Mouse (Mus musculus) midbrain, embryonic 15.5 days (tissue): ENCODE results near the gene Efr3b. TPM values are rescaled to one million over a fixed set of nuclear protein-coding genes. Genes with fewer than 3 reads are reported as not detected.
A peak's percentile ranks its signal among the peaks of the same experiment; 100 is the strongest.

Experiments
- ATAC-seq: fragments of 200-750 bp; cut with Nextera tagmentation; replicated peaks from 2 replicates; pipeline ENCODE4 v1.8.0; 2017; ENCODE audit warnings: moderate TSS enrichment
- H3K27ac ChIP-seq: fragments of 300-500 bp; sonication (generic); 2 replicates; pipeline ENCODE4 v1.5.1; 2015; ENCODE audit warnings: mild to moderate bottlenecking, inconsistent platforms
- H3K27me3 ChIP-seq: fragments of 300-500 bp; sonication (generic); replicated peaks from 2 replicates; pipeline ENCODE4 v1.6.1; 2015; ENCODE audit warnings: inconsistent platforms
- H3K36me3 ChIP-seq: fragments of 300-500 bp; sonication (generic); replicated peaks from 2 replicates; pipeline ENCODE4 v1.6.1; 2015; ENCODE audit warnings: inconsistent platforms
- H3K4me1 ChIP-seq: fragments of 300-500 bp; sonication (generic); 2 replicates; pipeline ENCODE4 v1.6.1; 2015; ENCODE audit warnings: inconsistent platforms
- H3K4me2 ChIP-seq: fragments of 300-500 bp; sonication (generic); 2 replicates; pipeline ENCODE4 v1.6.1; 2015; ENCODE audit warnings: inconsistent platforms, mild to moderate bottlenecking, moderate library complexity
- H3K4me3 ChIP-seq: fragments of 300-500 bp; sonication (generic); 2 replicates; pipeline ENCODE4 v1.5.1; 2015; ENCODE audit warnings: mild to moderate bottlenecking, inconsistent platforms
- H3K9ac ChIP-seq: fragments of 300-500 bp; sonication (generic); 2 replicates; pipeline ENCODE4 v1.6.1; 2015; ENCODE audit warnings: mild to moderate bottlenecking, inconsistent platforms
- H3K9me3 ChIP-seq: fragments of 300-500 bp; sonication (generic); 2 replicates; pipeline ENCODE4 v1.6.1; 2016; ENCODE audit warnings: inconsistent platforms
- WGBS: fragments of 180-500 bp; shearing (Covaris S2); methylation state at CpG from one replicate; pipeline ENCODE4 v1.1.7; 2015; ENCODE audit warnings: mixed read lengths; 5-methylcytosine and 5-hydroxymethylcytosine counted together
- polyA plus RNA-seq: library from polyadenylated mRNA; unstranded; fragments of >200 nt; fragmentation: Nextera tagmentation; extraction: Ambion mirVana; gene quantifications from 2 replicates; pipeline ENCODE4 v1.2.1, GENCODE M21; 2015

Efr3b gene
- polyA plus RNA-seq, 1 experiment from 2014 or later, result 51.7 TPM

GRCm38 (mm10) chr12:3926127-3926526, 112.6 kb downstream of the Efr3b start:
- Histone ChIP-seq H3K4me3 (no peak overlapping the region), H3K27ac (no peak overlapping the region), H3K9ac (no peak overlapping the region), H3K9me3 (no peaks in the 10 kb centered on the region), H3K27me3 (no peaks in the 10 kb centered on the region), H3K4me2 (no peak overlapping the region), H3K36me3 (no peaks in the 10 kb centered on the region), H3K4me1 (peaks cover 9% of the 10 kb centered on the region)
- ATAC-seq, result no peak
- WGBS, result 0% methylated on average over 1 of the region's 1 CpGs

- Histone ChIP-seq H3K27ac (no peak overlapping the region), H3K36me3 (no peaks in the 10 kb centered on the region), H3K27me3 (no peaks in the 10 kb centered on the region), H3K4me2 (no peak overlapping the region), H3K9ac (no peak overlapping the region), H3K4me1 (peaks cover 18% of the 10 kb centered on the region), H3K9me3 (no peaks in the 10 kb centered on the region), H3K4me3 (no peak overlapping the region)
- WGBS, result 84% methylated on average over 3 of the region's 3 CpGs
- no peak for ATAC-seq
Observed at GRCm38 (mm10) chr12:3919423-3919822, 119.3 kb downstream of the Efr3b start.

- H3K9ac ChIP-seq, result no peak overlapping the region
- no peaks in the 10 kb centered on the region for H3K27me3 ChIP-seq
- H3K27ac ChIP-seq, result no peak overlapping the region
- H3K4me3 ChIP-seq, result no peak overlapping the region
- H3K9me3 ChIP-seq, result no peaks in the 10 kb centered on the region
- H3K4me1 ChIP-seq, result peaks cover 18% of the 10 kb centered on the region
- ATAC-seq, result no peak
- WGBS, result 72% methylated on average over 3 of the region's 3 CpGs
- H3K36me3 ChIP-seq, result no peaks in the 10 kb centered on the region
- no peak overlapping the region for H3K4me2 ChIP-seq
Observed at GRCm38 (mm10) chr12:3918577-3918976, 120.1 kb downstream of the Efr3b start.

GRCm38 (mm10) chr12:3917668-3918341, 120.9 kb downstream of the Efr3b start:
- no peak overlapping the region for H3K4me2 ChIP-seq
- H3K9me3 ChIP-seq, result no peaks in the 10 kb centered on the region
- no peaks in the 10 kb centered on the region for H3K27me3 ChIP-seq
- no peak overlapping the region for H3K4me3 ChIP-seq
- ATAC-seq, result peak; percentile 65
- no peak overlapping the region for H3K9ac ChIP-seq
- H3K27ac ChIP-seq, result no peak overlapping the region
- WGBS, result 21% methylated on average over 14 of the region's 14 CpGs
- H3K36me3 ChIP-seq, result no peaks in the 10 kb centered on the region
- peaks cover 18% of the 10 kb centered on the region for H3K4me1 ChIP-seq

- ATAC-seq, result no peak
- WGBS, result 84% methylated on average over 3 of the region's 3 CpGs
- no peaks in the 10 kb centered on the region for H3K27me3 ChIP-seq
Observed at GRCm38 (mm10) chr12:3915852-3916251, 122.9 kb downstream of the Efr3b start.

More at GRCm38 (mm10) chr12:3915852-3916251, 122.9 kb downstream of the Efr3b start:
- Histone ChIP-seq H3K4me3 (no peak overlapping the region), H3K36me3 (no peaks in the 10 kb centered on the region), H3K9me3 (no peaks in the 10 kb centered on the region), H3K9ac (no peak overlapping the region), H3K27ac (no peak overlapping the region), H3K4me1 (peaks cover 8% of the 10 kb centered on the region; the same call in 1 of the 2 replicates), H3K4me2 (no peak overlapping the region)

Other genes with a start within 250 kb of the Efr3b start
- gene Dnmt3a, start 232.9 kb downstream of the Efr3b start, polyA plus RNA-seq, result 144 and 152 TPM in 2 replicates
- 5.0 and 9.1 TPM in 2 replicates for gene Pomc, start 84.0 kb downstream of the Efr3b start, polyA plus RNA-seq
- gene Dnajc27, start 43.7 kb upstream of the Efr3b start, polyA plus RNA-seq, result 20.5 and 22.4 TPM in 2 replicates
- 13.5 and 14.7 TPM in 2 replicates for gene Adcy3, start 94.2 kb upstream of the Efr3b start, polyA plus RNA-seq
- gene Ptrhd1, start 195.1 kb upstream of the Efr3b start, polyA plus RNA-seq, result 4.7 and 5.1 TPM in 2 replicates
- 8.3 and 9.1 TPM in 2 replicates for gene Cenpo, start 195.4 kb upstream of the Efr3b start, polyA plus RNA-seq